Mouse (Mus musculus): ENCODE results near the gene Extl1.
"Not testable (repeated sequence)": the region's sequence is repeated elsewhere in the genome, so short reads cannot be mapped to it uniquely, and the experiment has no call there.

Gene Extl1

GRCm38 (mm10) chr4:134383750-134384149, at the start of gene Extl1:
Gene Extl1, minus strand, starts transcription at chr4:134383850.
- DNase-seq (ENCODE audit: low spot score in 2 of 2) = not testable (repeated sequence)

- DNase-seq (ENCODE audit: low spot score in 2 of 2) = no peak
Measured at GRCm38 (mm10) chr4:134432686-134433360, 49.2 kb upstream of the Extl1 start.

- DNase-seq (ENCODE audit: low spot score in 2 of 2) = no peak
Measured at GRCm38 (mm10) chr4:134430381-134431004, 46.8 kb upstream of the Extl1 start.

- no peak for DNase-seq (ENCODE audit: low spot score in 2 of 2)
Measured at GRCm38 (mm10) chr4:134425088-134425487, 41.4 kb upstream of the Extl1 start.

- DNase-seq (ENCODE audit: low spot score in 2 of 2) = no peak
Measured at GRCm38 (mm10) chr4:134423949-134424348, 40.3 kb upstream of the Extl1 start.

GRCm38 (mm10) chr4:134421971-134422370, 38.3 kb upstream of the Extl1 start:
- DNase-seq (ENCODE audit: low spot score in 2 of 2) = no peak

- DNase-seq (ENCODE audit: low spot score in 2 of 2) = no peak
Measured at GRCm38 (mm10) chr4:134417111-134417510, 33.5 kb upstream of the Extl1 start.

GRCm38 (mm10) chr4:134416602-134417001, 33.0 kb upstream of the Extl1 start:
- no peak for DNase-seq (ENCODE audit: low spot score in 2 of 2)

- DNase-seq (ENCODE audit: low spot score in 2 of 2) = no peak
Measured at GRCm38 (mm10) chr4:134416177-134416576, 32.5 kb upstream of the Extl1 start.

GRCm38 (mm10) chr4:134409286-134409685, 25.6 kb upstream of the Extl1 start:
- DNase-seq (ENCODE audit: low spot score in 2 of 2) = peak in 1 of 2 experiments; percentile 35

- DNase-seq (ENCODE audit: low spot score in 2 of 2) = no peak
Measured at GRCm38 (mm10) chr4:134403721-134404120, 20.1 kb upstream of the Extl1 start.

- peak in 1 of 2 experiments; percentile 11 for DNase-seq (ENCODE audit: low spot score in 2 of 2)
Measured at GRCm38 (mm10) chr4:134402571-134403262, 19.1 kb upstream of the Extl1 start.

GRCm38 (mm10) chr4:134401856-134402570, 18.4 kb upstream of the Extl1 start:
- no peak for DNase-seq (ENCODE audit: low spot score in 2 of 2)

GRCm38 (mm10) chr4:134401181-134401661, 17.6 kb upstream of the Extl1 start:
- peak in 1 of 2 experiments; percentile 26 for DNase-seq (ENCODE audit: low spot score in 2 of 2)

GRCm38 (mm10) chr4:134400206-134400605, 16.6 kb upstream of the Extl1 start:
- DNase-seq (ENCODE audit: low spot score in 2 of 2) = no peak

GRCm38 (mm10) chr4:134397732-134398131, 14.1 kb upstream of the Extl1 start:
- DNase-seq (ENCODE audit: low spot score in 2 of 2) = no peak

- no peak for DNase-seq (ENCODE audit: low spot score in 2 of 2)
Measured at GRCm38 (mm10) chr4:134397121-134397520, 13.5 kb upstream of the Extl1 start.

- peak; percentile 94 for DNase-seq (ENCODE audit: low spot score in 2 of 2)
Measured at GRCm38 (mm10) chr4:134395977-134396825, 12.6 kb upstream of the Extl1 start, which contains the start of gene Pafah2. Gene Pafah2, plus strand, starts transcription at chr4:134396320.

GRCm38 (mm10) chr4:134395142-134395541, 11.5 kb upstream of the Extl1 start:
- DNase-seq (ENCODE audit: low spot score in 2 of 2) = no peak

GRCm38 (mm10) chr4:134393026-134393425, 9.4 kb upstream of the Extl1 start:
- no peak for DNase-seq (ENCODE audit: low spot score in 2 of 2)

- no peak for DNase-seq (ENCODE audit: low spot score in 2 of 2)
Measured at GRCm38 (mm10) chr4:134392595-134392994, 8.9 kb upstream of the Extl1 start.

Measured in natural killer cell, adult 2 months (primary cell).